Mouse (Mus musculus) testis, adult 2 months (tissue): ENCODE measurements at regions not wholly inside any gene's neighbourhood (a gene's known extent, or its start where the extent isn't known, plus 50 kb on each side); places are given as distances from the start of the nearest gene placed in this dataset.

Experiments
- CTCF ChIP-seq: fragments of 200-500 bp; IDR thresholded peaks from 2 replicates; pipeline ENCODE4 v1.5.1; 2012; ENCODE audit warnings: low read depth, mild to moderate bottlenecking, inconsistent platforms, low read length, moderate library complexity; ENCODE audit not compliant: control insufficient read depth, insufficient read depth, insufficient replicate concordance
- POLR2A ChIP-seq: fragments of 200-500 bp; IDR thresholded peaks from 2 replicates; pipeline ENCODE4 v1.6.1; 2012; ENCODE audit warnings: low read depth, mild to moderate bottlenecking, inconsistent platforms, low read length, moderate library complexity; ENCODE audit not compliant: control insufficient read depth

DNA sequence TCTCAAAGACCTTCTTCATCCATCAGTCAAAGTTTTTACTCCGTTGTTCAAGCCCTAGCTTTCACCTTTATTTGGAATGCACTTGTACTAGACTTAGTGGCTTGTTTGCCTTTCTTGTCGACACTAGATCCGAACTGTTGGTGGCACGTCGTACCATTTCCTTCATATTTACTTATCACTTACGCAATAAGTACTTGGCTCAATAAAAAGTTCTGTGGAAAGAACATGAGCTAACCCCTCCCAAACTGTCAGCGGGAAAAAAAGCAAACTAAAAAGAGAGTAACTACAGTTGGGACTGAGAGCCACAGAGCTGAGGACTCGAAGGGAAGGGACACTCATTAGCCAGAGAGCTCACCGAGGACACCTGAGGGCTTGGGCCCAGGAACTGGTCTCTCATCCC lies 202.8 kb downstream of the Gm19410 start:
- TF ChIP-seq CTCF (no peak), POLR2A (no peak)
